Mouse (Mus musculus): Measurements from ENCODE around the gene Itsn1. TPM values are rescaled to one million over a fixed set of nuclear protein-coding genes. Genes with fewer than 3 reads are reported as not detected.

Itsn1 gene
- polyA plus RNA-seq, 1 experiment from 2014 or later = 9.7 TPM

- TF ChIP-seq CTCF (IDR thresholded peaks at IDR 0.05) (no peak), EP300 (IDR thresholded peaks at IDR 0.05) (no peak)
- no peak for DNase-seq (ENCODE audit: low spot score)
- ATAC-seq = peak; percentile 57
- H3K27ac ChIP-seq (ENCODE audit: low read length) = no peak overlapping the region
- H3K4me2 ChIP-seq (replicated peaks; ENCODE audit: low read depth, low read length) = no peak overlapping the region
- no peak overlapping the region for H3K4me3 ChIP-seq (ENCODE audit: low read depth, low read length)
- 70% methylated on average over 6 of the region's 6 CpGs for WGBS
- no peaks in the 10 kb centered on the region for H3K4me1 ChIP-seq (ENCODE audit: insufficient read depth, low read depth, low read length)
- no peaks in the 10 kb centered on the region for H3K9me3 ChIP-seq (ENCODE audit: low read length)
- no peak overlapping the region for H3K9ac ChIP-seq (replicated peaks; ENCODE audit: low read depth)
- no peaks in the 10 kb centered on the region for H3K36me3 ChIP-seq (ENCODE audit: insufficient read depth, low read length)
- no peaks in the 10 kb centered on the region for H3K27me3 ChIP-seq (replicated peaks; ENCODE audit: insufficient read depth, low read length)
These were observed 18.5 kb downstream of the Itsn1 start for GRCm38 (mm10) chr16:91747567-91747966.

- H3K4me3 ChIP-seq (ENCODE audit: low read depth, low read length) = no peak overlapping the region
- no peak overlapping the region for H3K27ac ChIP-seq (ENCODE audit: low read length)
- H3K27me3 ChIP-seq (replicated peaks; ENCODE audit: insufficient read depth, low read length) = no peaks in the 10 kb centered on the region
- WGBS = 77% methylated on average over 13 of the region's 13 CpGs
- H3K36me3 ChIP-seq (ENCODE audit: insufficient read depth, low read length) = no peaks in the 10 kb centered on the region
- H3K4me2 ChIP-seq (replicated peaks; ENCODE audit: low read depth, low read length) = no peak overlapping the region
- no peak for DNase-seq (ENCODE audit: low spot score)
- H3K9me3 ChIP-seq (ENCODE audit: low read length) = no peaks in the 10 kb centered on the region
- no peak for TF ChIP-seq CTCF (IDR thresholded peaks at IDR 0.05)
- no peak for TF ChIP-seq EP300 (IDR thresholded peaks at IDR 0.05)
- H3K4me1 ChIP-seq (ENCODE audit: insufficient read depth, low read depth, low read length) = no peaks in the 10 kb centered on the region
- H3K9ac ChIP-seq (replicated peaks; ENCODE audit: low read depth) = no peak overlapping the region
- no peak for ATAC-seq
These were observed 22.7 kb downstream of the Itsn1 start for GRCm38 (mm10) chr16:91751644-91752385.

DNA sequence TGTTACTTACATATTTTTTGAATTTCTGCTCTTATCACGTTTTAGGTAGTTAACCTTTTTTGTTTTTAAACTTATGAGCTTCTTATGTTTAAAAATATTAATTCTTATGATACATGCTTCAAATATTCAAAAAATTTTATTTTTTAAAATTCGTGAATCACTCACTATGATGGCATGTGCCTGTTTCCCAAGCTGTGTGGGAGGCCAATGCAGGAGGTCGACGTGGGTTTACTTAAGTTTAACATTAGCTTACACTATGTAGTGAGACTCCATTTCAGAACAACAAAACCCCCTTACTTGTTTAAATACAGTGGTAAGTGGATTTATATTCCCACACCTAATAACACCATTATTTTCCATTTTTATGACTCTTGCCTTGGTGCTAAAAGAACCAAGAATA lies 24.5 kb downstream of the Itsn1 start:
- Histone ChIP-seq H3K4me2 (replicated peaks; ENCODE audit: low read depth, low read length) (no peak overlapping the region), H3K27ac (ENCODE audit: low read length) (no peak overlapping the region), H3K9me3 (ENCODE audit: low read length) (no peaks in the 10 kb centered on the region), H3K4me3 (ENCODE audit: low read depth, low read length) (no peak overlapping the region), H3K36me3 (ENCODE audit: insufficient read depth, low read length) (no peaks in the 10 kb centered on the region), H3K27me3 (replicated peaks; ENCODE audit: insufficient read depth, low read length) (no peaks in the 10 kb centered on the region), H3K4me1 (ENCODE audit: insufficient read depth, low read depth, low read length) (no peaks in the 10 kb centered on the region), H3K9ac (replicated peaks; ENCODE audit: low read depth) (no peak overlapping the region)
- DNase-seq (ENCODE audit: low spot score) (no peak), ATAC-seq (no peak)
- TF ChIP-seq EP300 (IDR thresholded peaks at IDR 0.05) (no peak), CTCF (IDR thresholded peaks at IDR 0.05) (no peak)
- WGBS = 69% methylated on average over 4 of the region's 4 CpGs

GRCm38 (mm10) chr16:91754957-91755356 lies 25.9 kb downstream of the Itsn1 start:
- Histone ChIP-seq H3K27ac (ENCODE audit: low read length) (no peak overlapping the region), H3K36me3 (ENCODE audit: insufficient read depth, low read length) (no peaks in the 10 kb centered on the region), H3K27me3 (replicated peaks; ENCODE audit: insufficient read depth, low read length) (no peaks in the 10 kb centered on the region), H3K4me2 (replicated peaks; ENCODE audit: low read depth, low read length) (no peak overlapping the region), H3K4me3 (ENCODE audit: low read depth, low read length) (no peak overlapping the region), H3K9ac (replicated peaks; ENCODE audit: low read depth) (no peak overlapping the region), H3K4me1 (ENCODE audit: insufficient read depth, low read depth, low read length) (no peaks in the 10 kb centered on the region), H3K9me3 (ENCODE audit: low read length) (no peaks in the 10 kb centered on the region)
- ATAC-seq = no peak
- WGBS = 91% methylated on average over 6 of the region's 6 CpGs
- no peak for TF ChIP-seq EP300 (IDR thresholded peaks at IDR 0.05)
- no peak for DNase-seq (ENCODE audit: low spot score)

- DNase-seq (ENCODE audit: low spot score) = no peak
- Histone ChIP-seq H3K4me3 (ENCODE audit: low read depth, low read length) (no peak overlapping the region), H3K9ac (replicated peaks; ENCODE audit: low read depth) (no peak overlapping the region), H3K36me3 (ENCODE audit: insufficient read depth, low read length) (no peaks in the 10 kb centered on the region), H3K4me1 (ENCODE audit: insufficient read depth, low read depth, low read length) (peaks cover 4% of the 10 kb centered on the region), H3K4me2 (replicated peaks; ENCODE audit: low read depth, low read length) (no peak overlapping the region), H3K27me3 (replicated peaks; ENCODE audit: insufficient read depth, low read length) (no peaks in the 10 kb centered on the region), H3K9me3 (ENCODE audit: low read length) (no peaks in the 10 kb centered on the region), H3K27ac (ENCODE audit: low read length) (no peak overlapping the region)
- ATAC-seq = no peak
- no peak for TF ChIP-seq EP300 (IDR thresholded peaks at IDR 0.05)
- WGBS = 76% methylated on average over 9 of the region's 9 CpGs
These were observed 32.1 kb downstream of the Itsn1 start for GRCm38 (mm10) chr16:91761202-91761601.

GRCm38 (mm10) chr16:91761761-91762160 lies 32.7 kb downstream of the Itsn1 start:
- no peaks in the 10 kb centered on the region for H3K27me3 ChIP-seq (replicated peaks; ENCODE audit: insufficient read depth, low read length)
- no peak; the same call in 1 of the 2 replicates for ATAC-seq
- 39% methylated on average over 3 of the region's 3 CpGs for WGBS
- no peak overlapping the region for H3K9ac ChIP-seq (replicated peaks; ENCODE audit: low read depth)
- no peak overlapping the region for H3K4me3 ChIP-seq (ENCODE audit: low read depth, low read length)
- DNase-seq (ENCODE audit: low spot score) = peak; percentile 42
- no peak overlapping the region for H3K4me2 ChIP-seq (replicated peaks; ENCODE audit: low read depth, low read length)
- H3K4me1 ChIP-seq (ENCODE audit: insufficient read depth, low read depth, low read length) = peaks cover 4% of the 10 kb centered on the region
- no peak overlapping the region for H3K27ac ChIP-seq (ENCODE audit: low read length)
- H3K9me3 ChIP-seq (ENCODE audit: low read length) = no peaks in the 10 kb centered on the region
- no peaks in the 10 kb centered on the region for H3K36me3 ChIP-seq (ENCODE audit: insufficient read depth, low read length)
- no peak for TF ChIP-seq EP300 (IDR thresholded peaks at IDR 0.05)

GRCm38 (mm10) chr16:91762476-91762875 lies 33.4 kb downstream of the Itsn1 start:
- Histone ChIP-seq H3K27ac (ENCODE audit: low read length) (no peak overlapping the region), H3K4me1 (ENCODE audit: insufficient read depth, low read depth, low read length) (peaks cover 4% of the 10 kb centered on the region), H3K36me3 (ENCODE audit: insufficient read depth, low read length) (no peaks in the 10 kb centered on the region), H3K27me3 (replicated peaks; ENCODE audit: insufficient read depth, low read length) (no peaks in the 10 kb centered on the region), H3K4me3 (ENCODE audit: low read depth, low read length) (no peak overlapping the region), H3K9ac (replicated peaks; ENCODE audit: low read depth) (no peak overlapping the region), H3K9me3 (ENCODE audit: low read length) (no peaks in the 10 kb centered on the region), H3K4me2 (replicated peaks; ENCODE audit: low read depth, low read length) (no peak overlapping the region)
- ATAC-seq = no peak
- 61% methylated on average over 7 of the region's 7 CpGs for WGBS
- no peak for DNase-seq (ENCODE audit: low spot score)
- no peak for TF ChIP-seq EP300 (IDR thresholded peaks at IDR 0.05)
